Mouse (Mus musculus) heart, embryonic 16.5 days (tissue): ENCODE data around the gene AI467606. TPM values are rescaled to one million over a fixed set of nuclear protein-coding genes. Genes with fewer than 3 reads are reported as not detected.

Experiments
- ATAC-seq: fragments of 200-750 bp; cut with Nextera tagmentation; replicated peaks from 2 replicates; pipeline ENCODE4 v1.8.0; 2017; ENCODE audit warnings: moderate number of reproducible peaks; ENCODE audit not compliant: insufficient read depth, low FRiP score; ENCODE audit errors: extremely low read depth
- H3K27ac ChIP-seq: fragments of 300-500 bp; sonication (generic); 2 replicates; pipeline ENCODE4 v1.5.1; 2014; ENCODE audit warnings: mild to moderate bottlenecking, low read length, control low read depth, moderate library complexity
- H3K27me3 ChIP-seq: fragments of 300-500 bp; sonication (generic); 2 replicates; pipeline ENCODE4 v1.6.1; 2014; ENCODE audit warnings: low read length, mixed read lengths; ENCODE audit not compliant: control insufficient read depth, insufficient read depth
- H3K36me3 ChIP-seq: fragments of 300-500 bp; sonication (generic); 2 replicates; pipeline ENCODE4 v1.6.1; 2014; ENCODE audit not compliant: control insufficient read depth, insufficient read depth
- H3K4me1 ChIP-seq: fragments of 300-500 bp; sonication (generic); 2 replicates; pipeline ENCODE4 v1.6.1; 2014; ENCODE audit warnings: low read length, mixed read lengths; ENCODE audit not compliant: control insufficient read depth, insufficient read depth
- H3K4me2 ChIP-seq: fragments of 300-500 bp; sonication (generic); 2 replicates; pipeline ENCODE4 v1.6.1; 2014; ENCODE audit warnings: low read depth, mild to moderate bottlenecking, control low read depth, low read length
- H3K4me3 ChIP-seq: fragments of 300-500 bp; sonication (generic); 2 replicates; pipeline ENCODE4 v1.5.1; 2014; ENCODE audit warnings: mild to moderate bottlenecking, control low read depth, low read length
- H3K9ac ChIP-seq: fragments of 300-500 bp; sonication (generic); 2 replicates; pipeline ENCODE4 v1.6.1; 2014; ENCODE audit warnings: low read length, control low read depth
- H3K9me3 ChIP-seq: fragments of 300-500 bp; sonication (generic); replicated peaks from 2 replicates; pipeline ENCODE4 v1.6.1; 2016; ENCODE audit warnings: low read length; ENCODE audit not compliant: control insufficient read depth
- WGBS: fragments of 180-500 bp; shearing (Covaris S2); extraction: QIAGEN DNeasy Blood & Tissue Kit; methylation state at CpG from one replicate; pipeline ENCODE4 v1.1.7; 2014; 5-methylcytosine and 5-hydroxymethylcytosine counted together
- microRNA-seq: library from miRNA; unstranded; fragments of <30 nt; microRNA quantifications from one replicate; pipeline ENCODE4, GENCODE M21; 2017
- polyA plus RNA-seq: library from polyadenylated mRNA; unstranded; fragments of >200 nt; fragmentation: Nextera tagmentation; extraction: Ambion mirVana; gene quantifications from 2 replicates; pipeline ENCODE4 v1.2.1, GENCODE M21; 2015

Gene AI467606
- polyA plus RNA-seq, 1 experiment from 2014 or later, result 8.4 TPM

GRCm38 (mm10) chr7:127142666-127143065, 51.5 kb downstream of the AI467606 start:
- no peak for ATAC-seq
- Histone ChIP-seq H3K27me3 (no peaks in the 10 kb centered on the region), H3K36me3 (no peaks in the 10 kb centered on the region), H3K4me2 (no peak overlapping the region), H3K27ac (no peak overlapping the region), H3K9me3 (no peaks in the 10 kb centered on the region), H3K9ac (no peak overlapping the region), H3K4me3 (no peak overlapping the region), H3K4me1 (no peaks in the 10 kb centered on the region)
- WGBS, result 78% methylated on average over 4 of the region's 4 CpGs

Small RNA genes lying within 50 kb of the gene (microRNA-seq; reads per million reads assigned to microRNA genes)
- not detected for gene Gm44343

Other genes with a start within 250 kb of the AI467606 start
- not detected in 2 replicates for gene Doc2a, start 243.9 kb upstream of the AI467606 start, polyA plus RNA-seq
- gene Hirip3, start 229.4 kb upstream of the AI467606 start, polyA plus RNA-seq, result 19.8 and 22.2 TPM in 2 replicates
- gene Ino80e, start 229.0 kb upstream of the AI467606 start, polyA plus RNA-seq, result 50.5 and 52.0 TPM in 2 replicates
- gene Taok2, start 206.7 kb upstream of the AI467606 start, polyA plus RNA-seq, result 31.1 and 35.4 TPM in 2 replicates
- 19.6 and 22.5 TPM in 2 replicates for gene Tmem219, start 168.4 kb upstream of the AI467606 start, polyA plus RNA-seq
- 13.3 TPM in 2 replicates for gene Kctd13, start 162.5 kb upstream of the AI467606 start, polyA plus RNA-seq
- gene Asphd1, start 141.8 kb upstream of the AI467606 start, polyA plus RNA-seq, result not detected in 2 replicates
- gene Sez6l2, start 140.8 kb upstream of the AI467606 start, polyA plus RNA-seq, result 0.53 and 1.0 TPM in 2 replicates
- gene Cdipt, start 115.4 kb upstream of the AI467606 start, polyA plus RNA-seq, result 85.1 and 89.4 TPM in 2 replicates
- gene Cdiptos, start 115.3 kb upstream of the AI467606 start, polyA plus RNA-seq, result 1.2 and 1.6 TPM in 2 replicates
- 15.9 and 20.6 TPM in 2 replicates for gene Mvp, start 76.7 kb upstream of the AI467606 start, polyA plus RNA-seq
- gene Pagr1b, start 74.9 kb upstream of the AI467606 start, polyA plus RNA-seq, result 0.75 TPM in 1 of 2 replicates, not detected in the other
- 61.0 and 78.5 TPM in 2 replicates for gene Pagr1a, start 74.0 kb upstream of the AI467606 start, polyA plus RNA-seq
- 15.4 and 38.5 TPM in 2 replicates for gene Gm42742, start 70.3 kb upstream of the AI467606 start, polyA plus RNA-seq
- 1.6 and 2.4 TPM in 2 replicates for gene Prrt2, start 70.1 kb upstream of the AI467606 start, polyA plus RNA-seq
- 31.5 and 34.1 TPM in 2 replicates for gene Maz, start 64.3 kb upstream of the AI467606 start, polyA plus RNA-seq
- gene Kif22, start 48.9 kb upstream of the AI467606 start, polyA plus RNA-seq, result 80.4 and 81.6 TPM in 2 replicates
- gene Zg16, start 4.0 kb upstream of the AI467606 start, polyA plus RNA-seq, result 18.3 TPM in 1 of 2 replicates, not detected in the other
- gene Qprt, start 30.9 kb downstream of the AI467606 start, polyA plus RNA-seq, result 2.1 and 2.6 TPM in 2 replicates
- gene Spn, start 46.5 kb downstream of the AI467606 start, polyA plus RNA-seq, result 1.2 and 2.6 TPM in 2 replicates
- gene Cd2bp2, start 104.7 kb downstream of the AI467606 start, polyA plus RNA-seq, result 42.2 and 44.4 TPM in 2 replicates
- 15.2 and 22.3 TPM in 2 replicates for gene Tbc1d10b, start 117.1 kb downstream of the AI467606 start, polyA plus RNA-seq
- 16.2 and 31.6 TPM in 2 replicates for gene Mylpf, start 117.5 kb downstream of the AI467606 start, polyA plus RNA-seq
- 21.0 and 21.9 TPM in 2 replicates for gene Zfp553, start 141.7 kb downstream of the AI467606 start, polyA plus RNA-seq
- 35.1 and 57.5 TPM in 2 replicates for gene Sept1, start 141.8 kb downstream of the AI467606 start, polyA plus RNA-seq
- 38.0 and 39.6 TPM in 2 replicates for gene Zfp771, start 152.9 kb downstream of the AI467606 start, polyA plus RNA-seq
- 129 and 142 TPM in 2 replicates for gene Dctpp1, start 169.3 kb downstream of the AI467606 start, polyA plus RNA-seq
- 48.7 and 52.8 TPM in 2 replicates for gene Sephs2, start 182.7 kb downstream of the AI467606 start, polyA plus RNA-seq
- 3.3 and 8.1 TPM in 2 replicates for gene Itgal, start 204.9 kb downstream of the AI467606 start, polyA plus RNA-seq